Mouse (Mus musculus) layer of hippocampus, postnatal 14 days (tissue): Measurements from ENCODE around the gene Zfp143. TPM values are rescaled to one million over a fixed set of nuclear protein-coding genes. Genes with fewer than 3 reads are reported as not detected.
"Not testable (repeated sequence)": the region's sequence is repeated elsewhere in the genome, so short reads cannot be mapped to it uniquely, and the experiment has no call there.

ENCODE experiments used
- DNase-seq, 2 experiments: peaks; one replicate each; pipeline ENCODE4 v3.0.0; 2021 to 2022; ENCODE audit warnings: low spot score in 2 of 2, mixed read lengths in 1 of 2
- total RNA-seq, 2 experiments: library from RNA; stranded (reverse); gene quantifications; 2 replicates each; pipeline ENCODE4 v1.2.3; 2021

The Zfp143 gene
- total RNA-seq, 2 experiments from 2014 or later, result 10.1 to 10.9 TPM

GRCm38 (mm10) chr7:110132272-110132671 is 71.3 kb downstream of the Zfp143 start:
- DNase-seq, result not testable (repeated sequence)

- no peak for DNase-seq
Observed at GRCm38 (mm10) chr7:110133988-110134387, 73.0 kb downstream of the Zfp143 start.

- no peak for DNase-seq
Observed at GRCm38 (mm10) chr7:110138538-110138937, 77.5 kb downstream of the Zfp143 start.

GRCm38 (mm10) chr7:110143863-110144262 is 82.8 kb downstream of the Zfp143 start:
- no peak for DNase-seq

Other genes starting within 250 kb of the Zfp143 start
- 1 to 10 TPM; 1.6 to 2.0 TPM for gene Scube2, start 195.5 kb upstream of the Zfp143 start, total RNA-seq
- 100 to 1,000 TPM; 182 to 205 TPM for gene Dennd5a, start 100.7 kb upstream of the Zfp143 start, total RNA-seq
- 10 to 100 TPM; 61.8 to 63.9 TPM for gene Tmem41b, start 74.3 kb upstream of the Zfp143 start, total RNA-seq
- gene Ipo7, start 42.9 kb upstream of the Zfp143 start, total RNA-seq, result 10 to 100 TPM; 86.7 to 89.1 TPM
- 10 to 100 TPM; 12.9 to 13.0 TPM for gene Wee1, start 60.8 kb downstream of the Zfp143 start, total RNA-seq
- gene Swap70, start 160.5 kb downstream of the Zfp143 start, total RNA-seq, result 10 to 100 TPM; 12.1 to 14.6 TPM